Mouse (Mus musculus) spleen, adult 2 months (tissue): ENCODE measurements around the gene Enah.

Source experiments
- CTCF ChIP-seq: fragments of 200-500 bp; IDR thresholded peaks from 2 replicates; pipeline ENCODE4 v1.5.1; 2011; ENCODE audit warnings: mild to moderate bottlenecking, inconsistent platforms; ENCODE audit not compliant: insufficient read depth, insufficient read length, insufficient replicate concordance; ENCODE audit errors: extremely low read depth
- POLR2A ChIP-seq: fragments of 200-500 bp; IDR thresholded peaks from 2 replicates; pipeline ENCODE4 v1.6.1; 2011; ENCODE audit warnings: low read depth, low read length, inconsistent platforms

DNA sequence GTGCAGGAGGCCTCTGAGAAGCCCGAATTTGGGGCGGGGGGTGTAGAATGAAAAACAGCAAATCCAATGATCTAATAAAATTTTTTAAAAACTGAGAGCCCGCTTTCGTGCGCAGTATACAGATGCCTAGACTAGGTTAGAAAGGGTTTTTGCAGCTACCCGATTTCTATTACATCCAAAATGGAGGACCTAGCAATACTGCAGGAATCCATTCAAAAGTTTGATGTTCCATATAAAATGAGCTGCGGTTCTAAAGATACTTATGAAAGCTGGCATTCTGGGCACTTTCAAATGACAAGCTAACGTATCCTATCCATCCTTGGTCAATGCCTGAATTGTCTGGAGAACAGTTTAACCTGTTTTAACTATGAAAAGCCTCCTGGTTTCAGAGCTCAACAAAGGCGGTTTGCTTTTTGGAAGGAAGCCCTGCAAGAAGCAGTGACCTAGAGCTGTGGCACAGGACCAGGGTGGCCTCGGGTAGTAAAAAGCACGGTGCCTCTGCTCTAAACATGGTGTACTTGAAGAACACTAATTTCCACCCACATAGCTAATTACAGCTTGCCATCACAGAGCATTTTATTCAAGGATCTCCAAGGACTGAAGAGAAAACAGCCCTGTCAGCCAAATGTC is 1.2 kb upstream of the Enah start:
- no peak for TF ChIP-seq CTCF
- TF ChIP-seq POLR2A: no peak
